Mouse (Mus musculus): ENCODE data around the gene Lsm3.

DNA sequence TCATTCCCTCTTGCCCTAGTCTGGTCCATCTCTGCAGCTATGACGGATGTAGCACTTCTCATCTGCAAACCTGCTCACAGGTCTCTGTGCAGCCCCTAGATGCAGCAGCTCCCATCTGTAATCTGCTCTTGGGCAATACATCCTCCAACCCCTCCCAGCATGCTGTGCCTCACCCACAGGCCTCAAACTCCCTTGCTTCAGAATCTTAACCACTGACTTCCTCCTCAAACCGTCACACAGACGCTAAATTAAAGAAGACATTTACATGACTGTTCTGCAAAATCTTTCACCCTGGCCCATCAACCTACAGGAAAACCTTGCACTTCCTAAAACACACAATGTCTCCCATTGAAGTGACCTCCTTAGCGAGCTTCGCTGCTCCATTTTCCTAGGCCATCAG is 9.7 kb upstream of the Lsm3 start:
- TF ChIP-seq CTCF (IDR thresholded peaks at IDR 0.05; ENCODE audit: low read depth) (no peak), EP300 (optimal IDR thresholded peaks at IDR 0.05) (no peak)
